ENCODE assay signal across 9 mouse cellular contexts in the genomic region with DNA sequence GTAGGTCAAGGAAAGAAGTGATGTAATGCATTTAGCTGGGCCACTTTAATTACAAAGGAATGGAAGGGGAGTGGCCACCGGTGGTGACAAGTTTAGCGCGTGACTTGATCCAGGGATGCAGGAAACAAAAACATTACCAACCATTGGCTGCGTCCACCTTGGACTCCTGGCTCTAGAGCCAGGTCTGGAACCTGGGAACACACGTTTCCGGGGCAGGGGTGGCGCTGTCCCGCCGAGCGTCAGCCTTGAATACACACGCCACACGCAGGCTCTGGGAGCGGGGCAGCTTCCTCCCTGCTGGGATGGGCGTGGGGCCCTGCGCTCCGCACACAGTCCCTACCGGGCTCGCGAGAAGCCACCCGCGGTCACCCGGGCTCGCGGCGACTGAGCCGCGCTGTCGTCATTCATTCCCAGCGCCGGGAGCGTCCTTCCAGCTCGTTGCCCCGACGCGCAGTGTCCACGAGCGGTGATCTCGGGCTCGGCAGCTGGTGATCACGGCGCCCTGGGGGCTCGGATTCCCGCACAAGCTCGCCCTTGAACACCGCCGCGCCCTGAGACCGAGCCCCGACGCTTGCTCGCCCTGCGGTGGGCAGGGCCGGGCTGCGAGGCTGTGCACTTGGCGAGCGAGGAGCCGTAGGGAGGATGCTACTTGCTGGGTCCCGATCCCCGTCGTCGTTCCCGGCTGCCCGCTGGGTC. TPM values are rescaled to one million over a fixed set of nuclear protein-coding genes. Genes with fewer than 3 reads are reported as not detected.
DNase-seq lines count a peak whose midpoint lies in the region; ATAC-seq and TF ChIP-seq lines count a peak whose summit lies in the region.
"Had no signal": no experiment of that assay in that cellular context is flagged by ENCODE, and none has a peak within 500 bp of the region (broad histone marks: within the 10 kb centered on the region; RNA-seq: fewer than 3 reads in every experiment).

A gene (plus strand): TSS at position 118 of the 696 bp plus-strand sequence.

- under 1% methylated on average over 62 of the region's 63 CpGs for WGBS in forebrain, embryonic 16.5 days
- WGBS in liver, embryonic 14.5 days (ENCODE audit: insufficient replicate concordance) = under 1% methylated on average over 63 of the region's 63 CpGs
- under 1% methylated on average over 57 of the region's 63 CpGs for WGBS in stomach, postnatal 0 days

- no peaks in the 10 kb centered on the region for H3K9me3 ChIP-seq in forebrain, embryonic 16.5 days (ENCODE audit: control insufficient read depth, low read length)
- no peaks in the 10 kb centered on the region for H3K9me3 ChIP-seq in liver, embryonic 14.5 days (ENCODE audit: control insufficient read depth, low read length)
- no peaks in the 10 kb centered on the region for H3K9me3 ChIP-seq in stomach, postnatal 0 days (ENCODE audit: control insufficient read depth, low read length)

- peak; percentile 47 for TF ChIP-seq CTCF in liver, embryonic 14.5 days (IDR thresholded peaks at IDR 0.05; ENCODE audit: low read depth)
- peak; percentile 66 for TF ChIP-seq CTCF in stomach, postnatal 0 days (IDR thresholded peaks at IDR 0.05; ENCODE audit: low read depth)

- TF ChIP-seq EP300 in liver, embryonic 14.5 days (IDR thresholded peaks at IDR 0.05; ENCODE audit: low read depth) = no peak
- TF ChIP-seq EP300 in stomach, postnatal 0 days (optimal IDR thresholded peaks at IDR 0.05) = no peak

- peak; percentile 26 for ATAC-seq in CD4-positive, CD25-positive, alpha-beta regulatory T cell, adult 4 months
- ATAC-seq in forebrain, embryonic 16.5 days = peak; percentile 92
- ATAC-seq in liver, embryonic 14.5 days (ENCODE audit: insufficient read depth) = peak; percentile 73
- peak; percentile 98 for ATAC-seq in stomach, postnatal 0 days (ENCODE audit: low FRiP score, low TSS enrichment)

- H3K36me3 ChIP-seq in forebrain, embryonic 16.5 days (ENCODE audit: control insufficient read depth, insufficient read depth) = no peaks in the 10 kb centered on the region
- H3K36me3 ChIP-seq in liver, embryonic 14.5 days (replicated peaks; ENCODE audit: control insufficient read depth, insufficient read depth, low read depth) = no peaks in the 10 kb centered on the region
- no peaks in the 10 kb centered on the region for H3K36me3 ChIP-seq in stomach, postnatal 0 days (ENCODE audit: control insufficient read depth, insufficient read depth, low read length)

- H3K4me3 ChIP-seq in forebrain, embryonic 16.5 days (replicated peaks; ENCODE audit: low read length) = peak within 1 kb of the TSS; percentile 91
- peak within 1 kb of the TSS; percentile 43 to 60 for H3K4me3 ChIP-seq in liver, embryonic 14.5 days (ENCODE audit: insufficient read depth in 1 of 2, low read depth in 2 of 2, low read length in 2 of 2)
- peak within 1 kb of the TSS; percentile 77 for H3K4me3 ChIP-seq in stomach, postnatal 0 days (ENCODE audit: low read depth, low read length)

- intact Hi-C loops in heart, postnatal 10 days (cut with DNase I) = loop anchor here (1.0 to 5.0 kb wide), 2 partner anchors 167 to 277 kb away; a partner anchor contains a TSS

- peak within 1 kb of the TSS; percentile 55 for H3K4me2 ChIP-seq in forebrain, embryonic 16.5 days (ENCODE audit: low read length)
- H3K4me2 ChIP-seq in liver, embryonic 14.5 days (ENCODE audit: low read depth) = peak within 1 kb of the TSS; percentile 68
- H3K4me2 ChIP-seq in stomach, postnatal 0 days (replicated peaks; ENCODE audit: low read depth) = peak within 1 kb of the TSS; percentile 89

- DNase-seq in cerebellum, adult 11-12 months = peak; percentile 89
- DNase-seq in heart, postnatal 10 days = peak; percentile 70 to 75
- DNase-seq in kidney, postnatal 36 days = peak; percentile 62 to 74
- peak in 1 of 3 experiments; percentile 17 for DNase-seq in liver, embryonic 14.5 days (ENCODE audit: low read depth in 3 of 3, low spot score in 3 of 3)
- DNase-seq in neural tube, embryonic 10.5 days (ENCODE audit: extremely low spot score, low spot score) = peak; percentile 78
- DNase-seq in stomach, postnatal 0 days (ENCODE audit: low spot score) = peak; percentile 92

- peaks cover 15% of the 10 kb centered on the region for H3K4me1 ChIP-seq in forebrain, embryonic 16.5 days (replicated peaks; ENCODE audit: control insufficient read depth, insufficient read depth, low read length)
- no peaks in the 10 kb centered on the region for H3K4me1 ChIP-seq in liver, embryonic 14.5 days (replicated peaks; ENCODE audit: control insufficient read depth in 2 of 2, insufficient read depth in 2 of 2, low read length in 1 of 2)
- no peaks in the 10 kb centered on the region for H3K4me1 ChIP-seq in stomach, postnatal 0 days (replicated peaks; ENCODE audit: control insufficient read depth, insufficient read depth)

- H3K27me3 ChIP-seq in forebrain, embryonic 16.5 days (replicated peaks; ENCODE audit: control insufficient read depth, insufficient read depth, low read length) = no peaks in the 10 kb centered on the region
- peaks cover 30% of the 10 kb centered on the region for H3K27me3 ChIP-seq in liver, embryonic 14.5 days (ENCODE audit: control insufficient read depth, insufficient read depth, low read length)
- no peaks in the 10 kb centered on the region for H3K27me3 ChIP-seq in stomach, postnatal 0 days (ENCODE audit: control insufficient read depth, insufficient read depth, low read length)

- H3K27ac ChIP-seq in forebrain, embryonic 16.5 days (ENCODE audit: low read length) = peak within 1 kb of the TSS; percentile 90
- H3K27ac ChIP-seq in liver, embryonic 14.5 days = no peak within 1 kb of the TSS
- H3K27ac ChIP-seq in stomach, postnatal 0 days (replicated peaks) = peak within 1 kb of the TSS; percentile 95

- H3K9ac ChIP-seq in forebrain, embryonic 16.5 days (replicated peaks; ENCODE audit: low read depth, low read length) = peak within 1 kb of the TSS; percentile 96
- H3K9ac ChIP-seq in liver, embryonic 14.5 days (replicated peaks) = peak within 1 kb of the TSS; percentile 42
- peak within 1 kb of the TSS; percentile 88 for H3K9ac ChIP-seq in stomach, postnatal 0 days (ENCODE audit: low read length)

RNA-seq across cellular contexts. Expression of the gene that starts here (rescaled TPM):
- under 1 TPM; 0.09 to 0.14 TPM for polyA plus RNA-seq in CD4-positive, CD25-positive, alpha-beta regulatory T cell, adult 4 months (2017; shearing (Covaris generic))
- 14.4 and 15.1 TPM in 2 replicates for polyA plus RNA-seq in forebrain, embryonic 16.5 days (2015; fragmentation: Nextera tagmentation; extraction: Ambion mirVana)
- 1 to 10 TPM; 4.5 to 5.2 TPM for total RNA-seq in heart, postnatal 10 days (2021)
- polyA plus RNA-seq in liver, embryonic 14.5 days (2012; rRNA removed) = 1.1 and 1.3 TPM in 2 replicates
- 0.43 and 0.92 TPM in 2 replicates for polyA plus RNA-seq in liver, embryonic 14.5 days (2014; fragmentation: Nextera tagmentation; extraction: Ambion mirVana)
- 2.6 and 3.2 TPM in 2 replicates for polyA plus RNA-seq in stomach, postnatal 0 days (2015; fragmentation: Nextera tagmentation; extraction: Ambion mirVana)
- total RNA-seq: MEL had no signal

Comparison
In these comparisons a context has a peak if more than half of its experiments do, and no peak if none do; other contexts are left out.
1. Peak in ATAC-seq in CD4-positive, CD25-positive, alpha-beta regulatory T cell, adult 4 months; RNA of the gene not detected or under 1 TPM.
2. ATAC-seq: peak in every context shown above with its lines; median percentile 98 in stomach, postnatal 0 days; 92 in forebrain, embryonic 16.5 days; 73 in liver, embryonic 14.5 days; 26 in CD4-positive, CD25-positive, alpha-beta regulatory T cell, adult 4 months.
3. H3K9ac ChIP-seq: peak in every context shown above with its lines; median percentile 96 in forebrain, embryonic 16.5 days; 88 in stomach, postnatal 0 days; 42 in liver, embryonic 14.5 days.